Mouse (Mus musculus) adrenal gland, postnatal 0 days (tissue): ENCODE results near the gene 4933424G06Rik. TPM values are rescaled to one million over a fixed set of nuclear protein-coding genes. Genes with fewer than 3 reads are reported as not detected.

Experiments used
- microRNA-seq: library from miRNA; unstranded; fragments of <30 nt; microRNA quantifications from one replicate; pipeline ENCODE4, GENCODE M21; 2016; ENCODE audit warnings: borderline replicate concordance; ENCODE audit not compliant: insufficient number of aligned reads
- polyA plus RNA-seq: library from polyadenylated mRNA; unstranded; fragments of >200 nt; fragmentation: Nextera tagmentation; extraction: Ambion mirVana; gene quantifications from 2 replicates; pipeline ENCODE4 v1.2.1, GENCODE M21; 2015

Gene 4933424G06Rik
- 0.23 and 0.77 TPM in 2 replicates for polyA plus RNA-seq

GRCm38 (mm10) chr1:36709854-36710280, at the start of gene 4933424G06Rik:
TSS of gene 4933424G06Rik (plus strand) at chr1:36710149.

DNA sequence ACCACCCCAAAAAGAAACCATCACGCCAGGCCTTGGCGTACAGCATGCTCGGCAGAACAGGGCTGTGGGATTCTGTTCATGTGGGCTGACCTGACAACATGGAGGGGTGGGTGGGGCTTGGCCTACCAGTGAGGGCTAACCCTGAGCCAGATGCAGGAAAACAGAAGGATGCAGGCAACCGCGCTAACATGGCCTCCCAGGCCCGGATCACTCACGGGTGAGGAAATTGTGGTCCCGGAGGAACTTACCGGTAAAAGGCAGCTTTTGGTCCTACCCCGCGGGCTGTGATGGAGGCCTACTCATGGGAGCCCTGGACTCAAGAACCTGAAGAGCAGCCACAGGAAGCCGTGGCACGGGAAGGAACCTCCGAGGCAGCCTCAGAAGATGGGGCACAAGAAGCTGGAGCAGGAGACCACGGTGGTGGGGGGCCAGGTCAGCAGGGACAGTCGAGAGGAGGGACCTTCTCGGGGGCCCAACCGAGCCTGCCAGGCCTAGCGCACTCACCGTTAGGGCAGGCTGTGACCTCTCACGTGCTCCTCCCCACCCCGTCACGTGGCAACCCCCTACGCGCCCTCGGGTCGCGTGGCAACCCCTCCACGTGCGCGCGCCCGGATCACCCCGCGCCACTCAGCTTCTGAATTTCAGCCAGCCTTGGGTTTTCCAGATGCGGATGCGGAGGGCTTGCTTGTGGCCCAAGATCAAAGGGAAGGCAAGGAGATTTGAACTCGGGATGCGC, 27.2 kb upstream of the 4933424G06Rik start, which contains the start of gene Fam178b:
TSS of gene Fam178b (minus strand) at position 564 of the 736 bp plus-strand sequence.

DNA sequence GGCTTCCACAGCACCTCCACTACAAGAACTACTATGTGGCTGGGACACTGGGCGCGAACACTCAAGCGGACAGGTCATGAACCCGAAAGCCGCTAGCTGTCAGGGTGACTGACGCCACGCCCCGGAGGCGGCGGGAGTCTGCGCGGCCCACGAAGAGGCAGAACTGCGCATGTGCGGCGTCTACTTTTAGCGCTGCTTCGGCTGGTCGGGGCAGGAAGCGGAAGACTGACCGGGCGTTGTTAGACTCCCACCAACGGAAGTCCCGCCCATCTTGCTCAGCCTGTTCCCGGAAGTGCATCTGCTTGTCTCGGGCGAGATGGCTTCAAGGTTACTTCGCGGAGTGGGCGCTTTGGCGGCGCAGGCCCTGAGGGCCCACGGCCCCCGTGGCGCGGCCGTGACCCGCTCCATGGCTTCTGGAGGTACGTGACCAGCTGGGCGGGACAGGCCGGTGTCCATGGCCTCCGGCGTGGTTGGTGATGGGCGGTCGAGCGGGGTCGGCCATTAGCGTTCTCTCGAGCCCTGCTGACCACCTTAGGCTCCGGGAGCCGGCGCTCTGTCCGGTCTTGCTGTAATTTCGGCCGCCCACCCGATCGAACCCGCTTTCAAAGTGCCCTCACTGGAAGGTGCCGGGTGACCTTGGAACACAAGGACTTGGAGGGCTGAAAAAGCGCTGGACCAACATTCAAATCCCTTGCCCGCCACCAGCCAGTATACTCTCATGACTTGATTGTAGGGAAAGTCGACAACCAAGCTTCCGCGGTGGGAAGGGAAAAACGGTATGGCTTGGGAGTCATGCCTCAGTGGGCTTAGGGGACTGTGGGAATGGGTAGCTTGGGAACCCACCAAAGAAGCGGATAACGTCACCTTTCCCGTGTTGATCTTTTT, 18.4 kb upstream of the 4933424G06Rik start, which contains the start of gene Cox5b:
TSS of gene Cox5b (plus strand) at position 179 of the 885 bp plus-strand sequence.

DNA sequence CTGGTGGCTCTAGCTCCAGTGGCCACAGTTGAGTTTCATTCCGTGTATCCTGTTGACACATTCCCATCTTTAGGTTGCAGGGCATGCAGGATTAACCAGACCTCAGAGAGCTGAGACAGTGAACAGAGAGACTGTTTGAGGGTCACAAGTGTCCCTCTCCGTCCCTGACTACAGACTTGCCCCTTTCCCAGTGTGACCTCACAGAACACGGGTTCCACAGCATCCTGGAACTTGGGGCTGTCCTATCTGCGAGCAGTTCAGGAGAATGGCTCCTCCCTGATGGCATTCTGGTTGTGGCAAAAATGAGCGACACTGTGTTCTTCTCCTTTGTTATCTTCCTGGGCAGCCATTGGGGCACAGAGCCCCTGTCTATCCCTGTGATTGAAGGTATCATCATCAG, 4.4 kb downstream of the 4933424G06Rik start, which contains the start of gene Actr1b:
TSS of gene Actr1b (minus strand) at position 112 of the 400 bp plus-strand sequence.

DNA sequence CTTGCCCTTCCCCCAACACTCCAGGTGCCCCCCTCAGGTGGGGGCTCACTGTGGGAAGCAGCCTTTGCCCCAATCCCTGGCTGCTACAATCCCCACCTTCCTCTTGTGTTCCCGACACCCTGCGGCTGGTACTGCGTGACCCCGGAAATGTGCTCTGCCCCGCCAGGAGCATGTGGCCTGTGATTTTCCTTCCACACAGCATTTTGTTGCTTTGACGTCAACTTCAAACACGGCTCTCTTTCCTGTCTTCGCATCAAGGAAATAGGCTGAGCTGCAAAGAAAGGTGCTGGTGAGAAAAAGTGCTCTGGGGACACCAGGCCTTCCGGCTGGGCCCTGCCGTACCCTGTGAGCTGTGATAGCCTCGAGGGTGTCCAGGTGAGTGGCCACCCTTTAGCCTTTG, 51.6 kb downstream of the 4933424G06Rik start, which contains the start of gene Zap70:
TSS of gene Zap70 (plus strand) at position 231 of the 400 bp plus-strand sequence.

Small RNAs within 50 kb of the gene (microRNA-seq; reads per million reads assigned to microRNA genes)
- gene Gm24133: not detected

Other genes with a start within 250 kb of the 4933424G06Rik start
- gene Cnnm4, start 238.5 kb upstream of the 4933424G06Rik start, polyA plus RNA-seq: 4.1 and 6.3 TPM in 2 replicates
- gene Cnnm3, start 198.3 kb upstream of the 4933424G06Rik start, polyA plus RNA-seq: 3.9 and 4.6 TPM in 2 replicates
- gene Ankrd23, start 173.3 kb upstream of the 4933424G06Rik start, polyA plus RNA-seq: 5.6 and 17.0 TPM in 2 replicates
- 0.20 and 0.50 TPM in 2 replicates for gene Gm42417, start 170.7 kb upstream of the 4933424G06Rik start, polyA plus RNA-seq
- 22.3 and 26.6 TPM in 2 replicates for gene Ankrd39, start 162.7 kb upstream of the 4933424G06Rik start, polyA plus RNA-seq
- 8.9 and 11.4 TPM in 2 replicates for gene Sema4c, start 151.8 kb upstream of the 4933424G06Rik start, polyA plus RNA-seq
- 0.99 and 1.3 TPM in 2 replicates for gene Fam178b, start 27.0 kb upstream of the 4933424G06Rik start, polyA plus RNA-seq
- 622 and 782 TPM in 2 replicates for gene Cox5b, start 18.7 kb upstream of the 4933424G06Rik start, polyA plus RNA-seq
- 70.4 and 83.2 TPM in 2 replicates for gene Actr1b, start 4.3 kb downstream of the 4933424G06Rik start, polyA plus RNA-seq
- 0.54 and 0.81 TPM in 2 replicates for gene Zap70, start 51.6 kb downstream of the 4933424G06Rik start, polyA plus RNA-seq
- 8.3 and 8.4 TPM in 2 replicates for gene Tmem131, start 233.5 kb downstream of the 4933424G06Rik start, polyA plus RNA-seq